Mouse (Mus musculus) embryonic fibroblast, embryonic 13.5 days (primary cell): Measurements from ENCODE around the gene Nup62.

Experiments
- CTCF ChIP-seq: IDR thresholded peaks from 2 replicates; pipeline ENCODE4 v1.5.1; 2011; ENCODE audit warnings: mild to moderate bottlenecking, control low read depth, low read length, moderate library complexity, borderline replicate concordance; ENCODE audit not compliant: insufficient read depth
- POLR2A ChIP-seq: IDR thresholded peaks from 2 replicates; pipeline ENCODE4 v1.6.1; 2011; ENCODE audit warnings: low read depth, mild to moderate bottlenecking, control low read depth, low read length, moderate library complexity

GRCm38 (mm10) chr7:44821666-44822448 is 6.0 kb downstream of the Nup62 start:
- no peak for TF ChIP-seq CTCF
- TF ChIP-seq POLR2A = no peak
